Mouse (Mus musculus) urinary bladder, postnatal 4 days (tissue): Measurements from ENCODE around the gene Saxo1.

Source experiments
- DNase-seq, 2 experiments: peaks; one replicate each; pipeline ENCODE4 v3.0.0; 2021 to 2022; ENCODE audit warnings: low spot score in 2 of 2

Saxo1 gene

DNA sequence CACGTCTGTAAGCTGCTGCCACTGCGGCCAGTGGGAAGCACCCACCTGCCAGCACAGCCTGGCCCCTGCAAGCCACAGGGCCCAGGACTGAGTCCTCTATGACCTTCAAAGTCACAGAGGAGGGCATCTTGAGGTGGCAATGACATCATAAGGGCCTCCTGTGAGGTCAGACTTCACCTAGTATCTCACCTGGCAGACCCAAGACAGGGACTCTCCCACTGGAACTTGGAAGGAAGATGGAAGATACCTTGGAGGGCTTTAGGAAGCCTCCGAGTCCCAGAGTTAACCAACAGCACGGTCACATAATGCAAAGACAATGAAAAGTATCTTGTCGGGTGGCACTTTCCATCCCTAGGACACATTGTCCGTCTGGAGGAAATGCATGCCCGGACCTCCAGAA is at the start of gene Saxo1:
TSS of gene Saxo1 (minus strand) at position 101 of the 400 bp plus-strand sequence.
- no peak for DNase-seq

DNA sequence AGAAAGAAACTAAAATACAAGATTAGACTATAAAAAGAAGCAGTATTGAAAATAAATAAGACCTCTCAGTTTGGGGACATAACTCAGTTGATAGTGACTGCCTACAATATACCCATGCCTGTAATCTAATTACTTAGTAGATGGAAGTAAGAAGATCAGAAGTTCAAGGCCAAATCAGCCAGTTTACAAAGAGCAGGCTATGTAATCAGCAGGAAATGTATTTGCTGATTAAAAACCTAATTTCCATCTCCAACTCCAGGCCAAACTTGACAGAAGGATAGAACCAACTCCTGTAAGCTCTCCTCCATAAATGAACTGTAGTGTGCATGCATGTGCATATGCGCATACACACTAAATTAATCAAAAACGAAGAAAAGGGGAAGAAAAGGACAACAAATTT is 33.2 kb upstream of the Saxo1 start:
- no peak for DNase-seq

DNA sequence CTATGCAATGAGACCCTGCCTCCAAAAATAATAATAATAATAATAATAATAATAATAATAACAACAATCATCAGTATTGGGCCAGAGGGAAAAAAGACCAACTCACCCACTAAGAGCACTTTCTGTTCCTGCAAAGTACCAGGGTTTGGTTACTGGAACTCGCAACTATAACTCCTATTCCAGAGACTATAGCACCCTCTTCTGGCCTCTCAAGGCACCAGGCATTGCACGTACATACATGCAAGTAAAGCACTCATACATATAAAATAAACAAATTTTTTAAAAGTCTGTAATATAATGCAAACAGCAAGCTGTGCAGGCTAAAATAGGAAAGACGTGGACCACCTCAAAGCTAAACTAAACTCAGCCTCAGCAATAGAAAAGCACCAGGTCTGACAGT is 30.1 kb upstream of the Saxo1 start:
- no peak for DNase-seq

DNA sequence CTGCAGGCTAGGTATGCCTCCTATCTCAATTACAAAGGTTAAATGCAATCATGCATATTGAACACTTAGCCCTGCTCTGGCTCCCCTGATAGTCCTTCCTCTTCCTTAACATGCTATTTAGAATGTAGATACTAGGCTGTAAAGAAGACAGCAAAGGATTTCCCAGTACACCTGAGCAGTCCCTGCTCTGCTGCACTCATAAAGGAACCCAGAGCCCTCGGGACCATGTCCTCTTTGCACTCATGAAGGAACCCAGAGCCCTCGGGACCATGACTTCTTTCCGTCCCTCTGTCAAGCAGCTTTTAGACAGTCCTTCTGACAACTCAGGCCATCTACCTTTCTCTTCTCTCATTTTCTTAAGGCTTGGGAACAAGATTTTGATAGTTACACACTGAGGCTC is 22.5 kb upstream of the Saxo1 start:
- no peak for DNase-seq

DNA sequence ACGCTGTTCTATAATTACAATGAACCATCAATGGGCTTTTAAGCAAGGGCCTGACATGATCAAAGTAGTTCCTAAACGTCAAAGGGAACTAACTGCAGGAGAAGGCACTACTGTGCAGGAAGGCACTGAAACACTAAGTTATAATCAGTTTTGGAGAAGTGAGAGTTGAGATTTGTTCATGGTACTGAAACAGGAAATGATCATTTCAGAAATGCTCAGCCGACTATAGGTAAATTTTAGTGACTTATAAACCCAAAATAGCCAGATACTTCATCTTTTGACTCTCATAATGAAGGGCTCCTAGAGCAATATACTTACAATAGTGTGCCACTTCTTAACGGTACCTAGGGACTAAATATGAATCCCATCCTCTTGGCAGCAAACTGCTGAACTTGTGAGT is 21.9 kb upstream of the Saxo1 start:
- no peak for DNase-seq

DNA sequence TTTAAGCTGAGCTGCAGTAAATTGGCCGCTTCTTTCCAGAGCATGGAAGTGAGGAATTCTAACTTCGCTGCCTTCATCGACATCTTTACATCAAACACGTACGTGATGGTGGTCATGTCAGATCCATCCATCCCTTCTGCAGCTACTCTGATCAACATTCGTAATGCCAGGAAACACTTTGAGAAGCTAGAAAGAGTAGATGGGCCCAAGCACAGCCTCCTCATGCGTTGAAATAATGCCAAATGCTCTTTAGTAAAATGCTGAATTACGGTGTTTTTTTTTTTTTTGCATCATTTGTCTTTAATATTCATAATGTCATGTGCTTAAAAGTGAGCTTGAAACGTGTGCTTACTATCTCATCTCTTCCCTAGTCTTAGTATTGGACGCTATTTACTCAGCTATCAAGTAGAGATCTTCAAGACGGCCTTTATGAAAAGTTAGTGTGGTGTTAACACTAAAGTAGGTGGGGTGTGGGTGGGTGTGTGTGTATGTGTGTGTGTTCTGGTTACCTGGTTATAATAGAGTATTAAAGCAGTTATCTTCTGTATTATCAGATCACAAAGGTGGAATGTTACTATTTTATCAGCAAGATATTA is 18.6 kb upstream of the Saxo1 start:
- no peak for DNase-seq

DNA sequence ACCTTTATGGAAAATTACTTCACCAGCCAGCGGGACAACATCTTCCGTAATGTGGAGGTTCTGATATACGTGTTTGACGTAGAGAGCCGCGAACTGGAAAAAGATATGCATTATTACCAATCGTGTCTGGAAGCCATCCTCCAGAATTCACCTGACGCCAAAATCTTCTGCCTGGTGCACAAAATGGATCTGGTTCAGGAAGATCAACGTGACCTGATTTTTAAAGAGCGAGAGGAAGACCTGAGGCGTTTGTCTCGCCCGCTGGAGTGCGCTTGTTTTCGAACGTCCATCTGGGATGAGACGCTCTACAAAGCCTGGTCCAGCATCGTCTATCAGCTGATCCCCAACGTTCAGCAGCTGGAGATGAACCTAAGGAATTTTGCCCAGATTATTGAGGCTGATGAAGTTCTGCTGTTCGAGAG is 18.0 kb upstream of the Saxo1 start:
- no peak for DNase-seq

DNA sequence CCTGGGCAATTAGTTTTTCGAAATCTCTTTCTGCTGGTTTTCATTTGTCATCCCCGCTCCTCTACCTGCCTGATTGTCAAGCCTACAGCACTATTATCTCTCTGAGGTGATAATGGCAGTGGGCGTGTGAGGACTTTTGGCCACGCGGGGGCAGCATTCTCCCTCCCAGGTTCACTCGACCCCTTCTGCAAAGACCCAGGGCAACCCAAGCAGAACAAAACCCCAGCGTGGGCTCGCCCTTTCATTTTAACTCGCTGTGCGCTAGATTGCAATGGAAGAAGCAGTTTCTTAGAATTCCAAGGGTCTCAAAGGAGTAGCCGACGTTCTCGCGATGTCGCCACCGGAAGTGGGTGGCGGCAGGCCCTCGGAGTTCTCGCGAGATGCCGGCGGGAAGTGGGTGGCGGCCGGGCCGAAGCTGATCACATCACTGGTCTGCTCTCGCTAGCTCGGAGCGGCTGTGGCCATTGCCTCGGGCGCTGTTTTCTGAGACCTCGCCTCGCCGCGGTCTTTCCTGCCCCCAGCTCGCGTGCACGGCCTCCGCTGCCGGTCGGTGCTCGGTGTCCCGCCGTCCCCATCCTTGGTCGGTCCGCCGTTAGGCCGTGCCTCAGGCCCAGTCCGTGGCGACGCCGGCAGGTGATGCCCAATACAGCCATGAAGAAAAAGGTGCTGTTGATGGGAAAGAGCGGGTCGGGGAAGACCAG is 17.3 kb upstream of the Saxo1 start, which contains the start of gene Rraga:
TSS of gene Rraga (plus strand) at position 386 of the 701 bp plus-strand sequence.
- DNase-seq = peak; percentile 94 to 98

DNA sequence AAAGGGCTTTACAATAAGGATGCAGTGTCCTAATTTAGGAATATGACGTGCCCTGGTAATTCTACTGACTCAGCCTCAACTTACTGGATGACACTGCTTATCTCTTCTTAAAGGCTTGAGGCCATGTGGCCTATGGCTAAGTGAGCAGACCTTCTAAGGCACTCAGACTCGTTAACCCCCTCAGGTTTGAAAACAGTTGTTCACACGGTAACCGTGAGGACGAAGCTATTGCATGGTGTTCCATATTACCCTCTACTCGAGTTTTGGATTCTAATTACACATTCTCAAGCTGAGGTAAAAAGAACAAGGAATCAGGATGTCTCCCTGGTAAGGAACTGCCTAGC is 16.8 kb upstream of the Saxo1 start:
- DNase-seq = no peak

DNA sequence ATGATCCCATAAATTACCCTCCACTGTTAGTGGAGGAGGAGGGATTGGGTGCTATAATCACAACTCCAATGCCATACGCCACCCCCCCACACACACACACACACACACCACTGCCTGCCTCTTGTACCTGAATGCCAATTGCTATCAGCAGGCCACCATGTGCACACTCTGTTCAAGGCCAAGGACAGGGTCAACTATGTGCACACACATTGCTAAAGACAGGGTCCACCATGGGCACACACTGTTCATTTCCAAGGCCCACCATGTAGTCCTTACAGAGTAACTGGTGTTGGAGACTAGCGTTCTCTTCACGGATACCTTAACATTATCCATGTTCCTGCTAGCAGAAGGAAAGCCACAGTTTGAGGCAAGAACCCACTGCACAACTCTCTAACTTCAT is 2.9 kb upstream of the Saxo1 start:
- no peak for DNase-seq

DNA sequence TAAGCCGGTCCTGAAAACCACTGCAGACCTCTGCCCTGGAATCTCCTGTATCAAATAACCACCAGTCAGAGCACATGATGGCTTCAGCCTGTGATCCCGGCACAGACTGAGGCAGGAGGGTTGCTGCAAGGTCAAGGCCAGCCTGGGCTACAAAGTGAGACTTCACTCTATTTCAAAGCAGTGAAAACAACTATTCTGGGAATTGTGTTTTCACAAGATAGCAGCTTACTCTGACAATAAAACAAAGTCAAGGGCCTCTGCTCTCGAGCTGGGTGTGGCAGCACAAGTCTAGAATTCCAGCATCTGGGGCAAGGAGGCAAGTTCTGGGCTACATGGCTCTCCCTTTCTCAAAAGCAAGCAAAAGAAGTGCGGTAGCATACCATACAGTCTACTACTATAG is 878 bp upstream of the Saxo1 start:
- no peak for DNase-seq

DNA sequence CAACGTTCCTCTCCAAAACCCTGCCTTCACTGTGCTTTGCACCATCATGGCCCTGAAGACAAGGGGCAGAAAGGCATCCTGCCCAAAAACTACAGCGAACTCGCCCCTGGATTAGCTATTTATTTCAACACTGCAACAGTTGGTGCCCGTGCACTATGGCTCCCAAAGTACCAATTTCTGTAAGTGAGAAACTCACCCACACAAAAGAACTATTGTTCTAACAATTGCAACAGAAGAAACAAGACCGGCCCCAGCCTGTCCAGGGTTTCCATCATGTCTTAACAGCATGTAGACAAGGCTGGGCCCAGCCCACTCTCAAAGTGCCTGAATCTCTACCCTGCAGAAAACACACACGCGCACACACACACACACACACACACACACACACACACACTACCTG is 757 bp downstream of the Saxo1 start:
- no peak for DNase-seq

DNA sequence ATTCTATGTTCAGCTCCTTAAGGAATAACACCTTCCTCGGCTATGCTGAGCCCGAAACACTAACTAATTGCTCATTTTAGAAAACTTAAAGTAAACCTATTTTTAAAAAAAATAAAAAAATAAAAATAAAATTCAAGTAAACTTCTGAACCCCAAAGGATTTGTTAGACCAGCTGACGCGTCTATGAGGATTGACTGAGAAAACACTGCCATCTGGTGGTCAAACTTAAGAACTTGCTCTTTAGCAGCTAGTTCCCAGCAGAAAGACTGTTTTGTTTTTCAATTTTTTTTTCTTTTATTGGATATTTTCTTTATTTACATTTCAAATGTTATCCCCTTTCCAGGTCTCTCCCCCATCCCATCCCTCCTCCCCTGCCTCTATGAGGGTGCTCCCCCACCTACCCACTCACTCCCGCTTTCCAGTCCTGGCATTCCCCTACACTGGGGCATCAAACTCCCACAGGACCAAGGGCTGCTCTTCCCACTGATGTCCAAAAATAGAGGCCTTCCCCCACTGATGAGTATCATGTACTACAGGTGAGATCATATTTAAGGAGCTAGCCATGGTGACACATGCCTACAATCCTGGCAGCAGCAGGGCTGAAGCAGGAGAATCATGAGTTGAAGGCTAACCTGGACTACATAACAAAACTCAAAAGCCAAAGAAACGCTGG is 3.0 kb downstream of the Saxo1 start:
- no peak for DNase-seq

DNA sequence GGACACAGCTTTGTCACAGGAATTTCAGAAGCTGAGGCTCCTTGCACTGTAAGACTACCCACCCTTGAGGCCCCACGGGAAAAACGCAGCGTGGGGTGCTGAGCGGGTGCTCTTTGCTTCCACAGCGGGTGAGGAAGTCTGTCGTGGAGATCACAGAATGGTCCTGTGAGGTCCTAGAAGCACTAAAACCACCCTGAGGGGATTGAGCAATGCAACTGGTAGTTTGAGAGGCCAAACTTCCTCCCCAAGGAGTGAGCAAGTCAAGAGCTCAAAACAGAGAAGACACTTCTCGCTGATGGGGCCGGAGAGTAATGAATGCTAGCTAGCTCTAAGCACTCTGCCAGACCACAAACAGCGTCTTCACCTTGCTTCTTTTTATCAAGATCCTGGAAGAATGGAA is 9.8 kb downstream of the Saxo1 start:
- no peak for DNase-seq

DNA sequence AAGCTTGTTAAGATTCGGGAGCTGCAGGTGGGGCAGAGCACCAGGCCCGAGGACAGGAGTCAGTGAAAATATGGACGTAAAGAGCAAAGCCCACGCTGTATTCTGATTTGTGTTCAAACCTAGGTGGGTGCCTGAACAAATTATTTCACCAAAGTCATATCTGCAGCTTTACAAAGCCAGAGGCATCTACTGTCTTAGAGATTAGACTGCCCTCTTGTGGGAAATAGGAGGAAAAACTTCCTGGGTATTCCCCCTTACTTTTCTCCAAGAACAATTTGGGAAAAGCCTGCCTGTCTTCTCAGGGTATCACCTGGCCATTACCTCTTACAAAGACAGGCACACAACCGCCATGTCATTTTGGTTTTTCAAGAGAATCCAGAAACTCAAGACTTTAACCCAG is 12.5 kb downstream of the Saxo1 start:
- no peak for DNase-seq

DNA sequence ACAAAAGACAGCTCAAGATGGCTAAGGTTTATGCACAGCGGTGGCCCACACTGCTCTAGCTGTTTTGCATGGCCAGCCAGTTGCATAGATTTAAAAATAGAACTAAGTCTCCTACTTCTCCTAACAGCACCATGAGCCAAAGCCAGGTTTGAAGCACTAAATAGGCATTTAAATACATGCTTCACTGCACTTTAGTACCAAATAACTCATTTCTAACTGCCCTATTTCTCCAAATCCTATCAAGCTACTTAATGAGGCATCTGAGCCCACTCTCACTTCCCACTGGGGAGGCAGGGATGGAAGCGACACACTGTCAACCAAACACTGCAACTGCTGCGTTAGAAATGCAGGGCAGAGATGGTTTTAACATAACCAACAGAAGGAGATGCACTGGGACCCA is 14.1 kb downstream of the Saxo1 start:
- DNase-seq = no peak

DNA sequence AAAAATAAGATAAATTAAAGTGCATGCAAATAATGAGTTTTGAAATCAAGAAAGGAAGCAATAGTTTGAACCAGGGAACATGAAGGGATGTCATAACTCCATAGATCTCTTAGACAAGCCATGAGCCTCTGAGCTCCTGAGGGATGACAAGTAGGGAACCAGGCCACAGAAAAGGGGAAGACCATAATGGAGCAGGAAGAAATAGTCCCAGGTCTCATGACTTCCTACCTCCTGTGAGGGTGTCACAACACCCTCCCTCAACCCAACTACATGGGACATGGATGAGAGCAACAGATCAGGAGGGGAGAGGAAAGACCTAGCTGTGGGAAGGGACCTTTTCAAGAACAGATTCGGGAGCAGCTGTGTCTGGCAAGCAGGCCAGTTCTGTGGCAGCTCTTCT is 16.6 kb downstream of the Saxo1 start:
- DNase-seq = no peak

DNA sequence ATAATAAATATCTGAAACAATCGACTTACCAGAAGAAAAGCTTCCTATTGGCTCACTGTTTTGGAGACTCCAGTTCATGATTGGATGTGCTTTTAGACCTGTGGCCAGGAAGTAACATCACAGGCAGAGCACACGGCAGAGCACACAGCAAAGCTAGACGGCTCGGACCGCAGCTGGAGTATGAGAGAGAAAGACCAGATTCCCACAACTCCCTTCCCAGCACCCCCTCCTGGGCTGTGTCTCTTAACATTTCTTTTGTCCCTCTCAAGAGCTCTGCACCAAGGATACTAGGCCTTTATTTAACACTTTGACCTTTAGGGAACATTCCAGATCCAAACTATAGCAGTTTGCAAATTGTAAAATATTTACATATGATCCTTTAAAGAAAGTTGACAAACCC is 19.2 kb downstream of the Saxo1 start:
- DNase-seq = no peak

DNA sequence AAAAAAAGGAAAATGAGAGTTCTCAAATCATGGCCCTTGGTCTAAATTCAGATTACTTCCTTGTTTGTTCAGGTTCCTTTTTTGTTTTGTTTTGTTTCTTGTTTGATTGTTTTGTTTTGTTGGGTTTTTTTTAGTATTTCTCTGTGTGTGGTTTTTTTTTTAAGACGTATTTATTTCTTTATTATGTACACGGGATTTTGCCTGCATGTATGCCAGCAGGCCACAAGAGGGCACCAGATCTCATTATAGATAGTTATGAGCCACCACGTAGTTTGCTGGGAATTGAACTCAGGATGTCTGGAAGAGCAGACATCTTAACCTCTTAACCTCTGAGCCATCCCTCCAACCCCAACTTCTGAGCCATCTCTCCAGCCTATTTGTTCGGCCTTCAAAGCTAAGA is 20.2 kb downstream of the Saxo1 start:
- no peak for DNase-seq

DNA sequence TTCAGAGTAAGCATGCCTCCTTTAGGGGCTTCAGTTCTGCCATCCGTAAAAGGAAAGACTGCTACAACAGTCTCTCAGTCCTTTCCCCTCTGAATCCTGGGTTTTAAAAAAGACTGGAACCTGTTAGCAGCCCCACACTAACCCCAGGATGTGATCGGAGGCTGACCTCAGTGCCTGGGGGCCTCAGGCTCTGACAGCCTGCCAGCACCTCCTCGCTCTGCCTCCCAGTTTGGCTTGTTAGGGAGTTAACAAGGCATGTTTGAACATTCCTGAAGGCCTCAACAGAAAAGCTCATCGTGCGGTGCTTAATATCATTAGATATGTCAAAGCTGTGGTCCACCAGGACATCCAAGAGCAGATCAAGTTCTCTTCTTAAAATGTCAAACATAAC is 24.0 kb downstream of the Saxo1 start:
- DNase-seq = no peak

DNA sequence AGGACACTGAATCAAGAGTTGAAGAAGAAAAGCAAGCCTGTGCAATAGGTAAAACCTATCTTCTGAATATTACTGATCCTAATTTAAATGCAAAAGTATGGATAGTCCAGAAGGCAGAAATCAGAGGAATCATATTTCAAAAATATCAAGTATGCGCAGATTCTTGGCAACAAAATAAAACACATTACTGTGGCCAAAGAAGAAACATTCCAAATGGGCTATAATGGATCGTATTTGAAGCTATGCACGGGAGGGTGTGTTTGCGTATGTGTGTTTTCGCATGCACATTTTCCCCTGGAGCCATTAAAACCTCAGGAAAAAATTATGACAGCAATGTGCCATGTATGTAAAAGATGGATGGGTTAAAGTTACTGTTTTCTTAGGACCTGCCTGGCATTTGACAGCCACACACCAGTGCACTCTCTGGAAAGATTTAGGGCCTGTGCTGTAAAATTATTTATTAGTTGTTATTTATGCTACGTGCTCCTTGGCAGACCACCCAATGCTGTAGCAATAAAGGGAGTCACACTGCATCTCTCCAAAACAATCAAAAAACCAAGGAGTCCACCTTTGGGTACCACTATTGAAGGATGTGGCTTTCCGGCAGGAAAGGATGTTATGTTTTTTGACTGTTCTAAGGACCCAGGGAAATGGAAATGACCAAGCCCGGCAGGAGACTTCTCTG is 24.6 kb downstream of the Saxo1 start:
- no peak for DNase-seq

DNA sequence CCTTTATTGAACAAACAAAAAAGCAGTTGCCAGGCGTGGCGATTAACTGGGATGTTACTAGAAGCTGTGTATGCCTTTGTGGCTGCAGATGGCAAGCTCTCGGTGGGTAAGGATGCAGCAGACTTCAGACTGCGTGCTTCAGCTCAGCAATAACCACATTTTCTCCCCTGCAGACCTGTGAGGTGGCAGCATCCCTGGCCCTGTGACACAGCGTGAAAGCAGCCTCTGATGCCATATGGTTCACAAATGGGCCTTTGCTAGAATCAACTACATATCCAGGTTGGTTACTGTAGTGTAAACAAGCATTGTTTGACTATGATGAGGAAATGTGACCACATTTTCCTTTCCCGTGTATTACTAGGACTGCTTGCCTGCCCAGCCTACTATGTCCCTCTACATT is 29.0 kb downstream of the Saxo1 start:
- no peak for DNase-seq
